Mouse (Mus musculus) MEL (cell line): Measurements from ENCODE around the gene Prph. TPM values are rescaled to one million over a fixed set of nuclear protein-coding genes. Genes with fewer than 3 reads are reported as not detected.

Experiments used
- DNase-seq: peaks from one replicate; pipeline ENCODE4 v3.0.0; 2011; ENCODE audit warnings: low read depth, low spot score
- H3K27ac ChIP-seq: 2 replicates; pipeline ENCODE4 v1.5.1; 2012; ENCODE audit warnings: low read depth, mild to moderate bottlenecking, control low read depth, low read length, moderate library complexity; ENCODE audit not compliant: control insufficient read depth
- H3K27me3 ChIP-seq, 2 experiments: fragments of 150-350 bp in 1 of 2; sonication (generic) in 1 of 2; 2 replicates each; pipeline ENCODE4 v1.6.1; 2012; ENCODE audit warnings: low read length in 2 of 2, mild to moderate bottlenecking in 2 of 2, improper control_type of control experiment in 1 of 2, moderate library complexity in 1 of 2; ENCODE audit not compliant: insufficient read depth in 2 of 2, control insufficient read depth in 1 of 2
- H3K36me3 ChIP-seq, 2 experiments: 2 replicates each; pipeline ENCODE4 v1.6.1; 2012 to 2014; ENCODE audit warnings: low read length in 2 of 2, improper control_type of control experiment in 1 of 2, inconsistent platforms in 1 of 2, mild to moderate bottlenecking in 1 of 2; ENCODE audit not compliant: insufficient read depth in 2 of 2, control insufficient read depth in 1 of 2
- H3K4me1 ChIP-seq, 2 experiments: fragments of 150-350 bp in 1 of 2; sonication (generic) in 1 of 2; 2 replicates each; pipeline ENCODE4 v1.6.1; 2012; ENCODE audit warnings: low read length in 2 of 2, improper control_type of control experiment in 1 of 2, mild to moderate bottlenecking in 1 of 2; ENCODE audit not compliant: insufficient read depth in 2 of 2, control insufficient read depth in 1 of 2
- H3K4me3 ChIP-seq, 2 experiments: fragments of 150-350 bp in 1 of 2; sonication (generic) in 1 of 2; 2 replicates each; pipeline ENCODE4 v1.5.1; 2012; ENCODE audit warnings: low read depth in 2 of 2, low read length in 2 of 2, mild to moderate bottlenecking in 2 of 2, moderate library complexity in 2 of 2, control low read depth in 1 of 2, improper control_type of control experiment in 1 of 2; ENCODE audit not compliant: control insufficient read depth in 1 of 2, insufficient read depth in 1 of 2
- H3K79me2 ChIP-seq: 2 replicates; pipeline ENCODE4 v1.6.1; 2012; ENCODE audit warnings: mild to moderate bottlenecking, low read length, moderate library complexity; ENCODE audit not compliant: control insufficient read depth, poor library complexity, insufficient read depth
- H3K9ac ChIP-seq: 2 replicates; pipeline ENCODE4 v1.6.1; 2012; ENCODE audit warnings: low read depth, mild to moderate bottlenecking, control low read depth, low read length, moderate library complexity; ENCODE audit not compliant: control insufficient read depth, poor library complexity, severe bottlenecking
- H3K9me3 ChIP-seq: fragments of 150-350 bp; sonication (generic); replicated peaks from 2 replicates; pipeline ENCODE4 v1.6.1; 2012; ENCODE audit warnings: mild to moderate bottlenecking, low read length, improper control_type of control experiment, moderate library complexity; ENCODE audit not compliant: insufficient read depth
- BHLHE40 ChIP-seq: IDR thresholded peaks from 2 replicates; pipeline ENCODE4 v1.6.1; 2012; ENCODE audit warnings: low read depth, mild to moderate bottlenecking, inconsistent platforms, low read length, improper control_type of control experiment, borderline replicate concordance
- CHD2 ChIP-seq: IDR thresholded peaks from 2 replicates; pipeline ENCODE4 v1.6.1; 2011; ENCODE audit warnings: low read length, improper control_type of control experiment
- CTCF ChIP-seq, 3 experiments: IDR thresholded peaks in 2 of 3; conservative IDR thresholded peaks in 1 of 3; 2 replicates each; pipeline ENCODE4 v1.5.1; 2011 to 2012; ENCODE audit warnings: low read length in 3 of 3, low read depth in 2 of 3, mild to moderate bottlenecking in 2 of 3, improper control_type of control experiment in 1 of 3, inconsistent platforms in 1 of 3, mixed read lengths in 1 of 3, moderate library complexity in 1 of 3; ENCODE audit not compliant: control insufficient read depth in 1 of 3, insufficient read depth in 1 of 3, poor library complexity in 1 of 3, severe bottlenecking in 1 of 3
- ELF1 ChIP-seq: IDR thresholded peaks from 2 replicates; pipeline ENCODE4 v1.6.1; 2014; ENCODE audit warnings: low read depth, mild to moderate bottlenecking, inconsistent platforms, low read length, improper control_type of control experiment, moderate library complexity
- EP300 ChIP-seq, 2 experiments: IDR thresholded peaks; 2 replicates each; pipeline ENCODE4 v1.6.1; 2011; ENCODE audit warnings: improper control_type of control experiment in 2 of 2, low read length in 2 of 2, low read depth in 1 of 2, mild to moderate bottlenecking in 1 of 2
- ETS1 ChIP-seq: IDR thresholded peaks from 2 replicates; pipeline ENCODE4 v1.6.1; 2012; ENCODE audit warnings: low read depth, mild to moderate bottlenecking, inconsistent platforms, low read length, improper control_type of control experiment, moderate library complexity
- GABPA ChIP-seq: IDR thresholded peaks from 2 replicates; pipeline ENCODE4 v1.6.1; 2012; ENCODE audit warnings: low read depth, mild to moderate bottlenecking, inconsistent platforms, low read length, improper control_type of control experiment, moderate library complexity
- GATA1 ChIP-seq: IDR thresholded peaks from 2 replicates; pipeline ENCODE4 v1.6.1; 2011; ENCODE audit warnings: low read depth, low read length, improper control_type of control experiment
- JUND ChIP-seq: IDR thresholded peaks from 2 replicates; pipeline ENCODE4 v1.6.1; 2011; ENCODE audit warnings: low read depth, mild to moderate bottlenecking, improper control_type of control experiment, low read length
- MAZ ChIP-seq: IDR thresholded peaks from 2 replicates; pipeline ENCODE4 v1.6.1; 2012; ENCODE audit warnings: low read depth, mild to moderate bottlenecking, inconsistent platforms, low read length, improper control_type of control experiment
- MXI1 ChIP-seq: IDR thresholded peaks from 2 replicates; pipeline ENCODE4 v1.6.1; 2011; ENCODE audit warnings: mild to moderate bottlenecking, low read depth, low read length, improper control_type of control experiment
- MYB ChIP-seq: IDR thresholded peaks from 2 replicates; pipeline ENCODE4 v1.6.1; 2011; ENCODE audit warnings: mild to moderate bottlenecking, low read depth, low read length, improper control_type of control experiment
- NELFE ChIP-seq: IDR thresholded peaks from 2 replicates; pipeline ENCODE4 v1.6.1; 2011; ENCODE audit warnings: low read depth, low read length, improper control_type of control experiment
- NRF1 ChIP-seq: IDR thresholded peaks from 2 replicates; pipeline ENCODE4 v1.6.1; 2014; ENCODE audit warnings: low read depth, mild to moderate bottlenecking, inconsistent platforms, low read length, improper control_type of control experiment, moderate library complexity; ENCODE audit not compliant: poor library complexity, insufficient read depth, severe bottlenecking
- POLR2AphosphoS2 ChIP-seq: IDR thresholded peaks from 2 replicates; pipeline ENCODE4 v1.6.1; 2011; ENCODE audit warnings: low read length, improper control_type of control experiment
- POLR2AphosphoS5 ChIP-seq: IDR thresholded peaks from 2 replicates; pipeline ENCODE4 v1.6.1; 2012; ENCODE audit warnings: low read depth, borderline replicate concordance, mild to moderate bottlenecking, inconsistent platforms, low read length, moderate library complexity, mixed read lengths
- RCOR1 ChIP-seq: IDR thresholded peaks from 2 replicates; pipeline ENCODE4 v1.6.1; 2012; ENCODE audit warnings: low read depth, mild to moderate bottlenecking, inconsistent platforms, low read length, improper control_type of control experiment
- SIN3A ChIP-seq: IDR thresholded peaks from 2 replicates; pipeline ENCODE4 v1.6.1; 2012; ENCODE audit warnings: low read length, improper control_type of control experiment, inconsistent platforms
- TBP ChIP-seq: IDR thresholded peaks from 2 replicates; pipeline ENCODE4 v1.8.0; 2011; ENCODE audit warnings: low read depth, low read length, improper control_type of control experiment
- TCF12 ChIP-seq: IDR thresholded peaks from 2 replicates; pipeline ENCODE4 v1.6.1; 2014; ENCODE audit warnings: low read depth, mild to moderate bottlenecking, inconsistent platforms, low read length, improper control_type of control experiment, moderate library complexity
- UBTF ChIP-seq: IDR thresholded peaks from 2 replicates; pipeline ENCODE4 v1.6.1; 2012; ENCODE audit warnings: low read depth, mild to moderate bottlenecking, inconsistent platforms, low read length, improper control_type of control experiment, moderate library complexity, borderline replicate concordance; ENCODE audit not compliant: insufficient read depth
- USF1 ChIP-seq: IDR thresholded peaks from 2 replicates; pipeline ENCODE4 v1.6.1; 2014; ENCODE audit warnings: low read depth, mild to moderate bottlenecking, inconsistent platforms, low read length, improper control_type of control experiment, moderate library complexity
- USF2 ChIP-seq, 2 experiments: IDR thresholded peaks; 2 replicates each; pipeline ENCODE4 v1.6.1; 2011 to 2012; ENCODE audit warnings: improper control_type of control experiment in 2 of 2, low read length in 2 of 2, borderline replicate concordance in 1 of 2, inconsistent platforms in 1 of 2, low read depth in 1 of 2, mild to moderate bottlenecking in 1 of 2; ENCODE audit not compliant: insufficient read depth in 1 of 2
- ZC3H11A ChIP-seq: IDR thresholded peaks from 2 replicates; pipeline ENCODE4 v1.6.1; 2012; ENCODE audit warnings: low read depth, mild to moderate bottlenecking, inconsistent platforms, low read length, improper control_type of control experiment
- polyA plus RNA-seq, 2 experiments: library from polyadenylated mRNA; stranded (reverse) in 1 of 2; unstranded in 1 of 2; fragments of >175 nt in 1 of 2; fragments of >200 nt in 1 of 2; gene quantifications; 2 replicates each; pipeline versions ENCODE4 v1.2.1 to v1.2.4; 2012; ENCODE audit warnings: low replicate concordance in 2 of 2, low read depth in 1 of 2; ENCODE audit not compliant: insufficient read length in 2 of 2, insufficient read depth in 1 of 2, missing spikeins in 1 of 2
- total RNA-seq: library from RNA; depleted of rRNA; stranded (reverse); fragments of 300-350 nt; gene quantifications from 2 replicates; pipeline ENCODE4 v1.2.3, GENCODE M21; 2012

The Prph gene
- total and polyA plus RNA-seq, 3 experiments, result not detected

- TF ChIP-seq GABPA, result no peak
- TF ChIP-seq CTCF (IDR thresholded peaks at IDR 0.05 in 2 of 3, conservative IDR thresholded peaks at IDR 0.05 in 1 of 3; ENCODE audit: control insufficient read depth in 1 of 3, insufficient read depth in 1 of 3, low read depth in 2 of 3, low read length in 3 of 3, poor library complexity in 1 of 3, severe bottlenecking in 1 of 3), result no peak
- TF ChIP-seq TCF12, result no peak
Measured at GRCm38 (mm10) chr15:99032041-99032725, 22.8 kb upstream of the Prph start (continued).

GRCm38 (mm10) chr15:99032726-99033250 lies 22.2 kb upstream of the Prph start:
- H3K4me1 ChIP-seq, result peaks cover 8 to 21% of the 10 kb centered on the region in 2 experiments; a peak in 3 of 4 replicates
- no peak for TF ChIP-seq NELFE
- 0 out of 2 replicates have a peak, but pooled peaks have one; percentile 8 for TF ChIP-seq UBTF
- H3K36me3 ChIP-seq, result peaks cover 20 to 26% of the 10 kb centered on the region in 2 experiments
- peak overlapping the region; percentile 75 to 76 for H3K4me3 ChIP-seq
- no peaks in the 10 kb centered on the region for H3K9me3 ChIP-seq
- no peaks in the 10 kb centered on the region for H3K27me3 ChIP-seq
- peaks cover 33% of the 10 kb centered on the region for H3K79me2 ChIP-seq
- DNase-seq, result peak; percentile 72
- H3K27ac ChIP-seq, result peak overlapping the region; percentile 84
- H3K9ac ChIP-seq, result peak overlapping the region; percentile 80

GRCm38 (mm10) chr15:99033498-99034270 lies 21.3 kb upstream of the Prph start:
- H3K27me3 ChIP-seq, result no peaks in the 10 kb centered on the region
- H3K4me1 ChIP-seq, result peaks cover 4 to 18% of the 10 kb centered on the region in 2 experiments; a peak in 3 of 4 replicates
- H3K9ac ChIP-seq, result peak overlapping the region; percentile 80
- peak overlapping the region; percentile 84 for H3K27ac ChIP-seq
- H3K4me3 ChIP-seq, result peak overlapping the region; percentile 0 to 75; a peak in 3 of 4 replicates
- H3K9me3 ChIP-seq, result no peaks in the 10 kb centered on the region
- peaks cover 33% of the 10 kb centered on the region for H3K79me2 ChIP-seq
- DNase-seq, result peak; percentile 94
- peaks cover 19 to 20% of the 10 kb centered on the region in 2 experiments for H3K36me3 ChIP-seq
- TF ChIP-seq BHLHE40, result no peak
- peak; percentile 41; the same call in 1 of the 2 replicates for TF ChIP-seq USF1
- peak; percentile 64 for TF ChIP-seq ELF1
- TF ChIP-seq SIN3A, result peak; percentile 99
- peak; percentile 86 for TF ChIP-seq TBP
- TF ChIP-seq GATA1, result peak; percentile 98
- peak; percentile 97 for TF ChIP-seq MAZ
- TF ChIP-seq JUND, result peak; percentile 96
- TF ChIP-seq NRF1, result no peak
- no peak for TF ChIP-seq ZC3H11A
- no peak; the same call in 1 of the 2 replicates for TF ChIP-seq CHD2
- 0 out of 2 replicates have a peak, but pooled peaks have one; percentile 50 for TF ChIP-seq UBTF
- no peak for TF ChIP-seq GABPA
- peak; percentile 88 for TF ChIP-seq RCOR1
- TF ChIP-seq EP300 (IDR thresholded peaks at IDR 0.05; ENCODE audit: low read depth in 1 of 2, low read length in 2 of 2), result peak; percentile 92 to 97
- TF ChIP-seq ETS1, result peak; percentile 96
- 0 out of 2 replicates have a peak, but pooled peaks have one; percentile 39 for TF ChIP-seq POLR2AphosphoS2
- TF ChIP-seq MXI1, result peak; percentile 80
- no peak; the same call in 1 of the 2 replicates for TF ChIP-seq POLR2AphosphoS5
- TF ChIP-seq MYB, result no peak
- TF ChIP-seq USF2 (IDR thresholded peaks at IDR 0.05; ENCODE audit: borderline replicate concordance in 1 of 2, insufficient read depth in 1 of 2, low read depth in 1 of 2, low read length in 2 of 2), result no peak
- no peak for TF ChIP-seq CTCF (IDR thresholded peaks at IDR 0.05 in 2 of 3, conservative IDR thresholded peaks at IDR 0.05 in 1 of 3; ENCODE audit: control insufficient read depth in 1 of 3, insufficient read depth in 1 of 3, low read depth in 2 of 3, low read length in 3 of 3, poor library complexity in 1 of 3, severe bottlenecking in 1 of 3)
